Mouse (Mus musculus) G1E (cell line): ENCODE data around the gene Rftn1. TPM values are rescaled to one million over a fixed set of nuclear protein-coding genes. Genes with fewer than 3 reads are reported as not detected.

Experiments
- ATAC-seq: 2 replicates; pipeline ENCODE4 v1.8.0; 2016; ENCODE audit warnings: mild to moderate bottlenecking; ENCODE audit not compliant: insufficient number of reproducible peaks, poor library complexity, low FRiP score, severe bottlenecking; ENCODE audit errors: extremely low read depth
- DNase-seq: peaks from one replicate; pipeline ENCODE4 v3.0.0; 2012; ENCODE audit warnings: low spot score
- H3K27me3 ChIP-seq: 2 replicates; pipeline ENCODE4 v1.6.1; 2012; ENCODE audit warnings: mild to moderate bottlenecking, low read length, inconsistent platforms; ENCODE audit not compliant: insufficient read depth
- H3K36me3 ChIP-seq: replicated peaks from 2 replicates; pipeline ENCODE3; 2012; ENCODE audit warnings: mild to moderate bottlenecking, inconsistent platforms
- H3K4me1 ChIP-seq: 2 replicates; pipeline ENCODE4 v1.6.1; 2012; ENCODE audit warnings: low read depth, low read length, inconsistent platforms, mixed read lengths; ENCODE audit not compliant: insufficient read depth
- H3K4me3 ChIP-seq: 2 replicates; pipeline ENCODE4 v1.5.1; 2012; ENCODE audit warnings: low read depth, mild to moderate bottlenecking, inconsistent platforms, low read length, moderate library complexity, mixed read lengths
- H3K9me3 ChIP-seq: replicated peaks from 2 replicates; pipeline ENCODE4 v1.6.1; 2012; ENCODE audit warnings: inconsistent platforms
- CTCF ChIP-seq: IDR thresholded peaks from 2 replicates; pipeline ENCODE4 v1.5.1; 2012; ENCODE audit warnings: low read depth, low read length, inconsistent platforms, mixed read lengths
- GATA1 ChIP-seq: IDR thresholded peaks from 2 replicates; pipeline ENCODE4 v1.6.1; 2012; ENCODE audit warnings: borderline replicate concordance, low read length, inconsistent platforms, mixed read lengths
- GATA2 ChIP-seq: IDR thresholded peaks from 2 replicates; pipeline ENCODE4 v1.6.1; 2012; ENCODE audit warnings: low read depth, low read length, inconsistent platforms, borderline replicate concordance
- POLR2AphosphoS5 ChIP-seq: IDR thresholded peaks from 2 replicates; pipeline ENCODE4 v1.6.1; 2012; ENCODE audit warnings: low read depth, low read length, inconsistent platforms; ENCODE audit not compliant: insufficient replicate concordance
- TAL1 ChIP-seq: conservative IDR thresholded peaks from 2 replicates; pipeline ENCODE4 v1.6.1; 2012; ENCODE audit warnings: low read depth, low read length, inconsistent platforms, mixed read lengths
- polyA plus RNA-seq: library from polyadenylated mRNA; stranded (reverse); fragments of >175 nt; gene quantifications from 2 replicates; pipeline ENCODE4 v1.2.3, GENCODE M21; 2012
- total RNA-seq, 2 experiments: library from RNA; stranded (forward) in 1 of 2; stranded (reverse) in 1 of 2; fragments of 200-1000 nt in 1 of 2; fragments of >200 nt in 1 of 2; fragmentation: Nextera tagmentation in 1 of 2; gene quantifications; 2 replicates each; pipeline ENCODE4 v1.2.3; 2014 to 2017

The Rftn1 gene
- total and polyA plus RNA-seq, 3 experiments, result not detected

GRCm38 (mm10) chr17:49971057-49971456 is 219.4 kb downstream of the Rftn1 start:
- DNase-seq (no peak), ATAC-seq (no peak)
- TF ChIP-seq TAL1 (no peak), CTCF (no peak), GATA2 (no peak), POLR2AphosphoS5 (no peak), GATA1 (no peak)
- Histone ChIP-seq H3K36me3 (no peaks in the 10 kb centered on the region), H3K4me3 (no peak overlapping the region), H3K27me3 (no peaks in the 10 kb centered on the region), H3K4me1 (no peaks in the 10 kb centered on the region), H3K9me3 (peaks cover 40% of the 10 kb centered on the region)

- H3K9me3 ChIP-seq, result peaks cover 51% of the 10 kb centered on the region
- H3K4me3 ChIP-seq, result no peak overlapping the region
- H3K36me3 ChIP-seq, result no peaks in the 10 kb centered on the region
- TF ChIP-seq GATA1 (no peak), TAL1 (no peak), GATA2 (no peak), CTCF (no peak), POLR2AphosphoS5 (no peak)
- no peak for DNase-seq
- no peaks in the 10 kb centered on the region for H3K4me1 ChIP-seq
- ATAC-seq, result no peak
- H3K27me3 ChIP-seq, result no peaks in the 10 kb centered on the region
These were observed 221.8 kb downstream of the Rftn1 start for GRCm38 (mm10) chr17:49968467-49969207.

- Histone ChIP-seq H3K9me3 (peaks cover 49% of the 10 kb centered on the region), H3K4me1 (no peaks in the 10 kb centered on the region), H3K27me3 (no peaks in the 10 kb centered on the region), H3K36me3 (no peaks in the 10 kb centered on the region), H3K4me3 (no peak overlapping the region)
- no peak for ATAC-seq
- TF ChIP-seq GATA2, result no peak
- no peak for TF ChIP-seq POLR2AphosphoS5
- TF ChIP-seq TAL1, result no peak
- TF ChIP-seq CTCF, result no peak
- TF ChIP-seq GATA1, result no peak
- DNase-seq, result no peak
These were observed 224.4 kb downstream of the Rftn1 start for GRCm38 (mm10) chr17:49965846-49966762.

- Histone ChIP-seq H3K9me3 (peaks cover 51% of the 10 kb centered on the region), H3K36me3 (no peaks in the 10 kb centered on the region), H3K4me3 (no peak overlapping the region), H3K4me1 (no peaks in the 10 kb centered on the region), H3K27me3 (no peaks in the 10 kb centered on the region)
- ATAC-seq (no peak), DNase-seq (no peak)
- TF ChIP-seq CTCF, result no peak
These were observed 225.4 kb downstream of the Rftn1 start for GRCm38 (mm10) chr17:49965035-49965434.

- no peak for ATAC-seq
- H3K4me3 ChIP-seq, result no peak overlapping the region
- H3K36me3 ChIP-seq, result no peaks in the 10 kb centered on the region
- no peak for DNase-seq
- TF ChIP-seq POLR2AphosphoS5 (no peak), GATA1 (no peak), CTCF (no peak), TAL1 (no peak), GATA2 (no peak)
- no peaks in the 10 kb centered on the region for H3K4me1 ChIP-seq
- H3K27me3 ChIP-seq, result no peaks in the 10 kb centered on the region
- H3K9me3 ChIP-seq, result peaks cover 51% of the 10 kb centered on the region
These were observed 226.0 kb downstream of the Rftn1 start for GRCm38 (mm10) chr17:49964471-49964870.

GRCm38 (mm10) chr17:49959021-49959420 is 231.5 kb downstream of the Rftn1 start:
- Histone ChIP-seq H3K27me3 (no peaks in the 10 kb centered on the region), H3K9me3 (peaks cover 47% of the 10 kb centered on the region), H3K36me3 (no peaks in the 10 kb centered on the region), H3K4me1 (no peaks in the 10 kb centered on the region), H3K4me3 (no peak overlapping the region)
- ATAC-seq (no peak), DNase-seq (no peak)
- TF ChIP-seq CTCF, result no peak
- no peak for TF ChIP-seq POLR2AphosphoS5
- no peak for TF ChIP-seq GATA1
- TF ChIP-seq GATA2, result no peak
- TF ChIP-seq TAL1, result no peak
